Mouse (Mus musculus): ENCODE results near the gene Trank1. TPM values are rescaled to one million over a fixed set of nuclear protein-coding genes. Genes with fewer than 3 reads are reported as not detected.

Gene Trank1
- total RNA-seq, 1 experiment, result 0.76 TPM

DNA sequence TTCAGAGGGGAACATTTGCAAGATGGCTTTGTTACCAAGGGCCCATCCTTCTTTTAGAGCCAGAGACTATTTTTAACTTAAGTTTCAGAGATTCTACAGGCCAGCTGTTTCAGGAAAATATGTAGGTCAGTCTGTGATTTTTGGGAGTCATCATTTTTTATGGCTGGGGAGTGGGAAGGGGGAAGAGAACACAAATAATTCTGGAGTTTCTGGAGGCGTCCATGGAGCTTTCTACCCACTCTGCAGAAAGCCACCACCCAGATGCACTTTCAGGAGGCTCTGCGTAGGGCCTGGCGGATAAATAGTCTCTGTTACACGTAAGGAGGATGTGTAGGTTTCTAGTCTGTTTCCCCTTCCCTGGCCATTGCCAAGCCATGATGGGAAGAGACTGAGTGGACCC is 88.5 kb downstream of the Trank1 start:
- no peak overlapping the region for H3K27ac ChIP-seq (ENCODE audit: insufficient read depth, low read depth, low read length, poor library complexity, severe bottlenecking)
- no peaks in the 10 kb centered on the region for H3K4me1 ChIP-seq (ENCODE audit: control insufficient read depth in 2 of 2, insufficient read depth in 2 of 2, low read length in 2 of 2, poor library complexity in 1 of 2)
- H3K9ac ChIP-seq (ENCODE audit: insufficient read depth, low read depth, low read length, poor library complexity, severe bottlenecking), result no peak overlapping the region
- no peaks in the 10 kb centered on the region for H3K36me3 ChIP-seq (ENCODE audit: control insufficient read depth, insufficient read depth, low read length, poor library complexity, severe bottlenecking)
- no peak overlapping the region for H3K4me3 ChIP-seq (ENCODE audit: insufficient read depth in 1 of 2, low read depth in 1 of 2, low read length in 2 of 2, poor library complexity in 1 of 2, severe bottlenecking in 1 of 2)
- no peak for DNase-seq (ENCODE audit: low read depth, low spot score)
- no peak for TF ChIP-seq CHD2 (IDR thresholded peaks at IDR 0.05; ENCODE audit: low read depth, low read length)
- no peak for TF ChIP-seq ZC3H11A (IDR thresholded peaks at IDR 0.05; ENCODE audit: borderline replicate concordance, low read depth, low read length)
- TF ChIP-seq ZNF384 (IDR thresholded peaks at IDR 0.05; ENCODE audit: low read depth, low read length), result no peak
- no peak for TF ChIP-seq MAFK (IDR thresholded peaks at IDR 0.05; ENCODE audit: insufficient read depth, low read depth, low read length)
- no peak for TF ChIP-seq HCFC1 (IDR thresholded peaks at IDR 0.05; ENCODE audit: borderline replicate concordance, insufficient read depth, low read length)
- no peaks in the 10 kb centered on the region for H3K9me3 ChIP-seq (ENCODE audit: control insufficient read depth, insufficient read depth, low read depth, low read length)
- in situ Hi-C loops (cut with MboI; ENCODE audit: low sequenced_read_pairs in 2 of 2, unreplicated experiment in 2 of 2), result no loop called here

DNA sequence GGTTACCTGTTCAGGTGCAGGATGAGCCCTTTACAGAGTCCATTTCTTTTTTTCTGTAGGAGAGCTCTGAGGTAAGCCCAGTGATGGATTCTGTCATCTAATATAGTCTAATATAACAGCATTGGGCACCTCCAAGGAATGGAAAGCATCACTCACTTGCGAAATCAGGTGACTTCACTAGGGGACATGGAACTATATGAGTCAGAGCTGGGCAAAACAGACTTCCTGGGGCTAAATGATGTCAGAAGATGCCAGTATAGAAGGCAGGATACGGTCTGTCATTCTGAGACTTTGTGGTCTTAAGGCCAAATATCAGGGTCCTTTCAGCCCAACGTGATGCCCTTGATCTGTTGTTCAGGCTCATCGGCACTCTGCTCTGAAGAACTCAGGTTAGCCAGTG is 91.6 kb downstream of the Trank1 start:
- Histone ChIP-seq H3K36me3 (ENCODE audit: control insufficient read depth, insufficient read depth, low read length, poor library complexity, severe bottlenecking) (no peaks in the 10 kb centered on the region), H3K9ac (ENCODE audit: insufficient read depth, low read depth, low read length, poor library complexity, severe bottlenecking) (no peak overlapping the region), H3K4me1 (ENCODE audit: control insufficient read depth in 2 of 2, insufficient read depth in 2 of 2, low read length in 2 of 2, poor library complexity in 1 of 2) (no peaks in the 10 kb centered on the region), H3K4me3 (ENCODE audit: insufficient read depth in 1 of 2, low read depth in 1 of 2, low read length in 2 of 2, poor library complexity in 1 of 2, severe bottlenecking in 1 of 2) (no peak overlapping the region), H3K9me3 (ENCODE audit: control insufficient read depth, insufficient read depth, low read depth, low read length) (no peaks in the 10 kb centered on the region), H3K27ac (ENCODE audit: insufficient read depth, low read depth, low read length, poor library complexity, severe bottlenecking) (no peak overlapping the region)
- in situ Hi-C loops (cut with MboI; ENCODE audit: low sequenced_read_pairs in 2 of 2, unreplicated experiment in 2 of 2), result no loop called here
- no peak for DNase-seq (ENCODE audit: low read depth, low spot score)
- TF ChIP-seq CHD2 (IDR thresholded peaks at IDR 0.05; ENCODE audit: low read depth, low read length) (no peak), MAFK (IDR thresholded peaks at IDR 0.05; ENCODE audit: insufficient read depth, low read depth, low read length) (no peak), ZNF384 (IDR thresholded peaks at IDR 0.05; ENCODE audit: low read depth, low read length) (no peak), HCFC1 (IDR thresholded peaks at IDR 0.05; ENCODE audit: borderline replicate concordance, insufficient read depth, low read length) (no peak), ZC3H11A (IDR thresholded peaks at IDR 0.05; ENCODE audit: borderline replicate concordance, low read depth, low read length) (no peak)

- Histone ChIP-seq H3K36me3 (ENCODE audit: control insufficient read depth, insufficient read depth, low read length, poor library complexity, severe bottlenecking) (no peaks in the 10 kb centered on the region), H3K9ac (ENCODE audit: insufficient read depth, low read depth, low read length, poor library complexity, severe bottlenecking) (no peak overlapping the region), H3K27ac (ENCODE audit: insufficient read depth, low read depth, low read length, poor library complexity, severe bottlenecking) (no peak overlapping the region), H3K9me3 (ENCODE audit: control insufficient read depth, insufficient read depth, low read depth, low read length) (no peaks in the 10 kb centered on the region), H3K4me1 (ENCODE audit: control insufficient read depth in 2 of 2, insufficient read depth in 2 of 2, low read length in 2 of 2, poor library complexity in 1 of 2) (no peaks in the 10 kb centered on the region), H3K4me3 (ENCODE audit: insufficient read depth in 1 of 2, low read depth in 1 of 2, low read length in 2 of 2, poor library complexity in 1 of 2, severe bottlenecking in 1 of 2) (no peak overlapping the region)
- no peak for TF ChIP-seq CHD2 (IDR thresholded peaks at IDR 0.05; ENCODE audit: low read depth, low read length)
- no peak for TF ChIP-seq ZNF384 (IDR thresholded peaks at IDR 0.05; ENCODE audit: low read depth, low read length)
- TF ChIP-seq MAFK (IDR thresholded peaks at IDR 0.05; ENCODE audit: insufficient read depth, low read depth, low read length), result no peak
- TF ChIP-seq ZC3H11A (IDR thresholded peaks at IDR 0.05; ENCODE audit: borderline replicate concordance, low read depth, low read length), result no peak
- no peak for TF ChIP-seq HCFC1 (IDR thresholded peaks at IDR 0.05; ENCODE audit: borderline replicate concordance, insufficient read depth, low read length)
- no peak for DNase-seq (ENCODE audit: low read depth, low spot score)
- in situ Hi-C loops (cut with MboI; ENCODE audit: low sequenced_read_pairs in 2 of 2, unreplicated experiment in 2 of 2), result no loop called here
These were observed 93.0 kb downstream of the Trank1 start for GRCm38 (mm10) chr9:111404346-111405079.

GRCm38 (mm10) chr9:111405080-111405428 is 93.5 kb downstream of the Trank1 start:
- TF ChIP-seq ZC3H11A (IDR thresholded peaks at IDR 0.05; ENCODE audit: borderline replicate concordance, low read depth, low read length) (no peak), CHD2 (IDR thresholded peaks at IDR 0.05; ENCODE audit: low read depth, low read length) (no peak), HCFC1 (IDR thresholded peaks at IDR 0.05; ENCODE audit: borderline replicate concordance, insufficient read depth, low read length) (no peak), ZNF384 (IDR thresholded peaks at IDR 0.05; ENCODE audit: low read depth, low read length) (no peak), MAFK (IDR thresholded peaks at IDR 0.05; ENCODE audit: insufficient read depth, low read depth, low read length) (no peak)
- Histone ChIP-seq H3K9ac (ENCODE audit: insufficient read depth, low read depth, low read length, poor library complexity, severe bottlenecking) (no peak overlapping the region), H3K9me3 (ENCODE audit: control insufficient read depth, insufficient read depth, low read depth, low read length) (no peaks in the 10 kb centered on the region), H3K4me1 (ENCODE audit: control insufficient read depth in 2 of 2, insufficient read depth in 2 of 2, low read length in 2 of 2, poor library complexity in 1 of 2) (no peaks in the 10 kb centered on the region), H3K27ac (ENCODE audit: insufficient read depth, low read depth, low read length, poor library complexity, severe bottlenecking) (no peak overlapping the region), H3K4me3 (ENCODE audit: insufficient read depth in 1 of 2, low read depth in 1 of 2, low read length in 2 of 2, poor library complexity in 1 of 2, severe bottlenecking in 1 of 2) (no peak overlapping the region), H3K36me3 (ENCODE audit: control insufficient read depth, insufficient read depth, low read length, poor library complexity, severe bottlenecking) (no peaks in the 10 kb centered on the region)
- no peak for DNase-seq (ENCODE audit: low read depth, low spot score)
- in situ Hi-C loops (cut with MboI; ENCODE audit: low sequenced_read_pairs in 2 of 2, unreplicated experiment in 2 of 2), result no loop called here

All from ES-E14 (cell line).